Mouse (Mus musculus) thymus, adult 2 months (tissue): ENCODE measurements around the gene Tmem205. TPM values are rescaled to one million over a fixed set of nuclear protein-coding genes. Genes with fewer than 3 reads are reported as not detected.
A peak's percentile ranks its signal among the peaks of the same experiment; 100 is the strongest.

Experiments
- DNase-seq: peaks from one replicate; pipeline ENCODE4 v3.0.0; 2021
- H3K27ac ChIP-seq: fragments of 200-500 bp; 2 replicates; pipeline ENCODE4 v1.5.1; 2012; ENCODE audit warnings: low read length, control low read depth; ENCODE audit not compliant: control insufficient read depth, insufficient read depth
- H3K27me3 ChIP-seq: fragments of 200-500 bp; 2 replicates; pipeline ENCODE4 v1.6.1; 2012; ENCODE audit warnings: mild to moderate bottlenecking, low read length, moderate library complexity, mixed read lengths; ENCODE audit not compliant: control insufficient read depth, insufficient read depth
- H3K36me3 ChIP-seq: fragments of 200-500 bp; 2 replicates; pipeline ENCODE4 v1.6.1; 2012; ENCODE audit warnings: mild to moderate bottlenecking, low read length, moderate library complexity; ENCODE audit not compliant: control insufficient read depth, insufficient read depth
- H3K4me1 ChIP-seq: fragments of 200-500 bp; replicated peaks from 2 replicates; pipeline ENCODE4 v1.6.1; 2012; ENCODE audit warnings: low read length; ENCODE audit not compliant: control insufficient read depth, insufficient read depth
- H3K4me3 ChIP-seq: fragments of 200-500 bp; 2 replicates; pipeline ENCODE4 v1.5.1; 2012; ENCODE audit warnings: mild to moderate bottlenecking, low read length, control low read depth, moderate library complexity; ENCODE audit not compliant: control insufficient read depth, insufficient read depth
- CTCF ChIP-seq: fragments of 200-500 bp; IDR thresholded peaks from 2 replicates; pipeline ENCODE4 v1.5.1; 2012; ENCODE audit warnings: mild to moderate bottlenecking, control low read depth, low read length, moderate library complexity, borderline replicate concordance; ENCODE audit not compliant: control insufficient read depth, poor library complexity, insufficient read depth; ENCODE audit errors: extremely low read depth
- POLR2A ChIP-seq: fragments of 200-500 bp; IDR thresholded peaks from 2 replicates; pipeline ENCODE4 v1.6.1; 2012; ENCODE audit warnings: mild to moderate bottlenecking, low read length, control low read depth, moderate library complexity; ENCODE audit not compliant: control insufficient read depth, poor library complexity, insufficient read depth; ENCODE audit errors: extremely low read depth
- WGBS: fragments of 180-500 bp; shearing (Covaris S2); methylation state at CpG from one replicate; pipeline ENCODE4 v1.1.7; 2018; 5-methylcytosine and 5-hydroxymethylcytosine counted together
- polyA plus RNA-seq: library from polyadenylated mRNA; depleted of rRNA; stranded (reverse); fragments of >200 nt; gene quantifications from 2 replicates; pipeline ENCODE4 v1.2.3, GENCODE M21; 2012

The Tmem205 gene
- polyA plus RNA-seq, 1 experiment: 47.7 TPM

DNA sequence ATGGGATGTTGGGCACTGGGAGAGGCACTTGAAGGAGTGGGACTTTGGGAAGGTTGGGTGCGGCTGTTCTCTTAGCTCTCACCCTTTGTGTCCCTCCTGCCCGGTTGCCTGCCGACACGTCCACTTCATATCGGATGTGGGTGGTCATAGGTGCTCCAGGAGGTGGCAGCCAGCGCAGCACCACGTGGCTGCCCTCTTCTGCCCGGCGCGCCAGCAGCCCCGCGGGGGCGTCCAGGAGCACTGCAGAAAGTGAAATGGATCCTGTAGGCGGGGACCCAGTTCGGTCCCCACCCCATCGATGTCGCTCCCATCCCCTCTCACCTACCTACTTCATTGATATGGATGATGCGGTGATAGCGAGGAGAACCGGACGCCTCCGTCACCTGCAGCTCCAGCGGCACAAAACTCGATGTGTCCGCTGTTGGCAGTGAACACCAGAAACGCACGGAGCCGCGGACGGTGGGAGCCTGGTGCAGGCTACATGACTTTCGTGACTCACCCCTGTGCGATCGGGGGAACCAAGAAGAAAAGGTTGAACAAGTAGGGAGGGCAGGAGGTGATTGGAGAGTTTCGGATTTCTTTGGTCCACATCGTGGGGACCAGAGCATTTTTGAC is 34.1 kb upstream of the Tmem205 start:
- no peak for DNase-seq
- peaks cover 10% of the 10 kb centered on the region; the same call in 1 of the 2 replicates for H3K27me3 ChIP-seq
- 5% methylated on average over 35 of the region's 35 CpGs for WGBS
- no peak for TF ChIP-seq POLR2A
- TF ChIP-seq CTCF: no peak
- no peaks in the 10 kb centered on the region for H3K36me3 ChIP-seq
- no peak overlapping the region for H3K27ac ChIP-seq
- H3K4me3 ChIP-seq: no peak overlapping the region; the same call in 1 of the 2 replicates
- peaks cover 20% of the 10 kb centered on the region for H3K4me1 ChIP-seq

DNA sequence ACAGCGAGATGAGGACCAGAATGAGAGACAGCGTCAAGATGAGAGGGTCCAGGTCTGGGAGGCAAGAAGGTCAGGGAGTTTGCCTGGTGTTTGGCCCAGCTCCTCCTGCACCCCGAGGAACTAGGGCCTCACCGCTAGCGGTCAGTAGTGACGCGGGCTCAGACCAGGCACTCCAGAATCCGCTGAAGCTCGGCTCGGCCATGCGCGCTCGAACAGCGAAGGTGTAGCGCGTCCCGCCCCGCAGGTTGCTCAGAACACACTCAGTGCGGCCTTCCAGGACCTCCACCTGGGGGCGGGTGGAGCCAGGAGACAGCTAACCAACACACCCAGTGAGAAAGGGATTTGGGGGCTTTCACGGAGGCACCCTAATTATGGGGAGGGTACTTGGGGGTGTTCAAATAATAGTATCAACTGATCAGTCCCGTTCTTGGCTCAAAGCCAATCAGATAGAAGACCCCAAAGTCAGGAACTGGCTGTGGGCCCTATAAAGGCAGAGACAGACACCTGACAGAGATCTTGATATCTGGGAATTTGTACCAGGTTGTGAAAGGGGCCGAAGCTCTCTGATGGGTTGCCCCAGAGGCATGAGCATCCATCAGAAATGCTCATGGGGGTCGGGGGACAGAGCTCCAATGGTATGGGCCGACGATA is 33.3 kb upstream of the Tmem205 start:
- no peak for TF ChIP-seq POLR2A
- TF ChIP-seq CTCF: no peak
- peaks cover 10% of the 10 kb centered on the region; the same call in 1 of the 2 replicates for H3K27me3 ChIP-seq
- DNase-seq: no peak
- WGBS: 86% methylated on average over 26 of the region's 26 CpGs
- H3K4me3 ChIP-seq: no peak overlapping the region
- peaks cover 20% of the 10 kb centered on the region for H3K4me1 ChIP-seq
- no peaks in the 10 kb centered on the region for H3K36me3 ChIP-seq
- H3K27ac ChIP-seq: no peak overlapping the region

DNA sequence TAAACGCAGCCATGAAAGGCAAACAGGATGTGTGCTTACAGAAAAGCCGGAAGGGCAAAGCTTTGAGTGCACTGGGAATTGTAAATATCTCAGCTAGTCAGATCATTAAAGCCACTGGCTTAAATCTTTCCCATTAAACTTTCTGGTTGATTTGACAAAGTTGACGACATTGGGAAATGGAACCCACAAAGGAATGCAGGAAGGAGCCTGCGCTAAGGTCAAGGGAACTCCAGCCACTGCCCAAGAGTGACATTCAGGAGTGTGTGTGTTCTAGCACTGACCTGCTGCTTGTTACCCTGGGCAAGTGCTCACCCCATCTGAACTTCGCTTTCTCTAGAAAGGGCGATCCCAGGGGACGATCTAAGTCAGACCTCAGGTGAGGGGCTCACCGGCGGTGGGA is 32.8 kb upstream of the Tmem205 start:
- 91% methylated on average over 9 of the region's 9 CpGs for WGBS
- no peak for DNase-seq
- Histone ChIP-seq H3K27me3 (peaks cover 10% of the 10 kb centered on the region; the same call in 1 of the 2 replicates), H3K36me3 (no peaks in the 10 kb centered on the region), H3K27ac (no peak overlapping the region), H3K4me1 (peaks cover 20% of the 10 kb centered on the region), H3K4me3 (no peak overlapping the region)
- no peak for TF ChIP-seq CTCF
- TF ChIP-seq POLR2A: no peak

DNA sequence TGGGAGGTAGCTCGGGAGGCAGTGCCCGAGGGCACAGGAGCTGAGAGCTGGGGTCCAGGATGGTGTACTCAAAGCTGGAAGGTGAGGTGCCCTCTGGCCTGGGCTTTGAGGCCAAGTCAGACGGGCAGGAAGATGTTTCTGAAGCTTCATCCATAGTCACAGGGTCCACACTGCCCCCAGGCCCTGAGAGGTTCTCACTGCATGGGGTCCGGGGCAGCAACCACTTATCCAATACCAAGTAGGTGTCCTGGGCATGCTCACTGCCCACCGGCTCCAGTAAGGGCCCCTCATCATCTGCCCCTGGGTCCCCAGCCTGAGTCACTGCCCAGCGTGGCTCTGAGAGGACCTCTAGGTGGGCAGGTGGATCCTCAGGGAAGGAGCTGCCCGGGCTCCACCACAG is 31.9 kb upstream of the Tmem205 start:
- WGBS: 91% methylated on average over 7 of the region's 7 CpGs
- no peak overlapping the region for H3K4me3 ChIP-seq
- H3K4me1 ChIP-seq: peaks cover 20% of the 10 kb centered on the region
- no peak for DNase-seq
- TF ChIP-seq POLR2A: no peak
- TF ChIP-seq CTCF: no peak
- H3K27ac ChIP-seq: no peak overlapping the region
- H3K36me3 ChIP-seq: no peaks in the 10 kb centered on the region
- H3K27me3 ChIP-seq: peaks cover 10% of the 10 kb centered on the region; the same call in 1 of the 2 replicates

DNA sequence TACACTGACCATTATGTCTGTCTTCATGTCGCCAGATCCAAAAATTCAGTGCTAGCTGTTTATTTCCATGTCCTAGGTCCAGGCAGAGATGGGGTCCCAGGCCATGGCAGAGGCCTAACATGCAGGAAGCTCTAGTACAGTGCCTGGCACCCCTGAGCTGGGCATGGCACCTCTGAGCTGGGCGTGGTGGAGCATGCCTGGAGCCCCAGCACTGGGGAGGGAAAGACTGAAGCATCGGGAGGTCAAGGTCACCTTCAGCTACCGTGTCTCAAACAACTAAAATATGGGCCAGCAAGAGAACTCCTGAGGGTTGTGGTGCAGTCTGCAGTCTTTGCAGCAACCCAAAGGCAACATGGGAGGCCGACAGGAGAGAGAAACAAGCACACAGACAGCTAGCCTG is 31.0 kb upstream of the Tmem205 start:
- no peak for DNase-seq
- no peak overlapping the region for H3K4me3 ChIP-seq
- H3K36me3 ChIP-seq: no peaks in the 10 kb centered on the region
- H3K27me3 ChIP-seq: peaks cover 10% of the 10 kb centered on the region; the same call in 1 of the 2 replicates
- H3K27ac ChIP-seq: no peak overlapping the region
- 89% methylated on average over 5 of the region's 5 CpGs for WGBS
- TF ChIP-seq CTCF (no peak), POLR2A (no peak)
- peaks cover 20% of the 10 kb centered on the region for H3K4me1 ChIP-seq

DNA sequence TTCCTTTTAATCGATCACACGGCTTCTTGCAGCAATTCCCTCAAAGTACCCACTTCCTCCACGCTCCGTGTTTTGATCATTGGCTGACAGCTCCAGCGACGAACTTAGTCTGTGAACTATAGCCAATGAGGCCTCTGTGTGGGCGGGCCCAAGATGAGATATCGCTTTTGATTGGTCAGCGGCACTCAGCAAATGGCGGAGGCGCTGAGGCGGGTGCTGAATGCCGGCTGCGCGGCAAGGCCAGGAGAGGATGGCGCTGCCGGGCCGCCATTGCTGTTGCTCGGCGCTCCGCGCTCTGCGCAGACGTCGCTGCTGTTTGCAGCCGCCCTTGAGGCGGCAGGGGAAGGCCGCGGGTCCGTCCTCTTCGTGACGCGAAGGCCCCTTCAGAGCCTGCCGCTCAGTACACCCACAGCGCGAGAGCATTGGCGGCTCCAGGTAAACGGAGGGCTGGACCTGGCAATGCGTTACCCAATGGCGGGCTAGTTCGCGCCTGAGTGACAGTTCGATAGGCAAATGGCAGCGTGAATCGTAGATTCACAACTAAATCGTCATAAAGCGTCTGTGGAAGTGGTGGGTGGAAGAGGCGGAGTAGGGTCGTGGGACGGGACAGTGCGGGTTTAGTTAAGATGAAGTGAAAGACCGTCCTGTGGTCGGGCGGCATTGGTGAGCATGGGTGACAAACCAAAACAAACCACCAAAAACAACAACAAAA is 28.4 kb upstream of the Tmem205 start, which contains the start of gene Swsap1:
Swsap1 (plus strand) TSS at position 186 of the 712 bp plus-strand sequence.
- no peaks in the 10 kb centered on the region for H3K36me3 ChIP-seq
- peak; percentile 99 for DNase-seq
- no peaks in the 10 kb centered on the region; the same call in 1 of the 2 replicates for H3K27me3 ChIP-seq
- H3K4me3 ChIP-seq: peak within 1 kb of the TSS; percentile 67
- H3K27ac ChIP-seq: peak within 1 kb of the TSS; percentile 67
- whole genome bisulfite sequencing: under 1% methylated on average over 54 of the region's 54 CpGs
- peak; percentile 43; the same call in 1 of the 2 replicates for TF ChIP-seq POLR2A
- no peak; the same call in 1 of the 2 replicates for TF ChIP-seq CTCF
- H3K4me1 ChIP-seq: 0 out of 2 replicates have a peak, but pooled peaks cover 3% of the 10 kb centered on the region
